Comparison of ENCODE assay signal across 9 mouse cellular contexts in genomic region chrX:37074262-37074892, GRCm38 (mm10). TPM values are rescaled to one million over a fixed set of nuclear protein-coding genes. Genes with fewer than 3 reads are reported as not detected.
DNase-seq lines count a peak whose midpoint lies in the region; ATAC-seq and TF ChIP-seq lines count a peak whose summit lies in the region.
"Had no signal": no experiment of that assay in that cellular context is flagged by ENCODE, and none has a peak within 500 bp of the region (broad histone marks: within the 10 kb centered on the region; RNA-seq: fewer than 3 reads in every experiment).

No protein-coding gene starts in this region.

- H3K4me3 ChIP-seq in liver, adult 2 months (ENCODE audit: insufficient read depth, low read depth, low read length), result no peak overlapping the region
- no peak overlapping the region for H3K4me3 ChIP-seq in liver, embryonic 12.5 days
- H3K4me3 ChIP-seq in bone marrow, adult 2 months (replicated peaks; ENCODE audit: control insufficient read depth, low read depth, low read length), result no peak overlapping the region
- H3K4me3 ChIP-seq in embryonic facial prominence, embryonic 11.5 days (ENCODE audit: low read depth, low read length), result no peak overlapping the region
- no peak overlapping the region for H3K4me3 ChIP-seq in intestine, embryonic 16.5 days (ENCODE audit: low read length)
- H3K4me3 ChIP-seq: lung, embryonic 15.5 days had no signal

- intact Hi-C loops in left cerebral cortex, postnatal 36 days (cut with DNase I), result no loop called here

- 35% methylated on average over 9 of the region's 9 CpGs for WGBS in liver, adult 2 months
- 30% methylated on average over 9 of the region's 9 CpGs for WGBS in liver, embryonic 12.5 days (ENCODE audit: insufficient replicate concordance)
- 36% methylated on average over 9 of the region's 9 CpGs for WGBS in bone marrow, adult 2 months
- 31% methylated on average over 9 of the region's 9 CpGs for WGBS in embryonic facial prominence, embryonic 11.5 days
- 33% methylated on average over 9 of the region's 9 CpGs for WGBS in intestine, embryonic 16.5 days

- no peaks in the 10 kb centered on the region for H3K27me3 ChIP-seq in liver, adult 2 months (ENCODE audit: control insufficient read depth, insufficient read depth, low read length)
- H3K27me3 ChIP-seq in liver, embryonic 12.5 days (replicated peaks), result no peaks in the 10 kb centered on the region
- H3K27me3 ChIP-seq in embryonic facial prominence, embryonic 11.5 days (ENCODE audit: control insufficient read depth, insufficient read depth, low read length), result no peaks in the 10 kb centered on the region
- no peaks in the 10 kb centered on the region for H3K27me3 ChIP-seq in intestine, embryonic 16.5 days (replicated peaks; ENCODE audit: control insufficient read depth, insufficient read depth, low read length)
- no peaks in the 10 kb centered on the region for H3K27me3 ChIP-seq in splenic B cell, adult 2 months (ENCODE audit: control insufficient read depth, insufficient read depth, low read length, poor library complexity, severe bottlenecking)
- H3K27me3 ChIP-seq: lung, embryonic 15.5 days had no signal

- no peak overlapping the region for H3K4me2 ChIP-seq in liver, embryonic 12.5 days
- H3K4me2 ChIP-seq in embryonic facial prominence, embryonic 11.5 days (ENCODE audit: low read depth, low read length), result no peak overlapping the region
- no peak overlapping the region for H3K4me2 ChIP-seq in intestine, embryonic 16.5 days (ENCODE audit: low read depth, low read length)
- H3K4me2 ChIP-seq: lung, embryonic 15.5 days had no signal

- no peaks in the 10 kb centered on the region for H3K79me2 ChIP-seq in liver, adult 2 months (ENCODE audit: control insufficient read depth, insufficient read depth, low read length)

- peak; percentile 12 for DNase-seq in liver, adult 2 months (ENCODE audit: extremely low read depth, low read depth, low spot score)
- peak; percentile 76 for DNase-seq in embryonic facial prominence, embryonic 11.5 days (ENCODE audit: low spot score)
- peak; percentile 31 to 47 for DNase-seq in left cerebral cortex, postnatal 36 days (ENCODE audit: low spot score in 2 of 2)
- peak; percentile 80 for DNase-seq in naive thymus-derived CD4-positive, alpha-beta T cell, adult 2 months (ENCODE audit: low read depth)
- DNase-seq in splenic B cell, adult 2 months (ENCODE audit: low read depth, low spot score), result peak; percentile 72

- no peak for TF ChIP-seq POLR2A in liver, adult 2 months (IDR thresholded peaks at IDR 0.05; ENCODE audit: extremely low read depth, insufficient read depth, low read length)
- no peak for TF ChIP-seq POLR2A in bone marrow, adult 2 months (IDR thresholded peaks at IDR 0.05; ENCODE audit: borderline replicate concordance, control insufficient read depth, low read depth, low read length)

- no peaks in the 10 kb centered on the region for H3K9me3 ChIP-seq in liver, embryonic 12.5 days (replicated peaks)
- H3K9me3 ChIP-seq in embryonic facial prominence, embryonic 11.5 days (replicated peaks; ENCODE audit: control insufficient read depth, low read length), result no peaks in the 10 kb centered on the region
- H3K9me3 ChIP-seq in intestine, embryonic 16.5 days (ENCODE audit: control insufficient read depth, low read length), result no peaks in the 10 kb centered on the region
- H3K9me3 ChIP-seq: lung, embryonic 15.5 days had no signal

- H3K36me3 ChIP-seq in liver, adult 2 months (ENCODE audit: control insufficient read depth, insufficient read depth, low read length), result no peaks in the 10 kb centered on the region
- H3K36me3 ChIP-seq in liver, embryonic 12.5 days, result no peaks in the 10 kb centered on the region
- no peaks in the 10 kb centered on the region for H3K36me3 ChIP-seq in embryonic facial prominence, embryonic 11.5 days (replicated peaks; ENCODE audit: control insufficient read depth, insufficient read depth, low read depth, low read length)
- H3K36me3 ChIP-seq in intestine, embryonic 16.5 days (ENCODE audit: control insufficient read depth, insufficient read depth, low read length), result no peaks in the 10 kb centered on the region
- no peaks in the 10 kb centered on the region for H3K36me3 ChIP-seq in splenic B cell, adult 2 months (ENCODE audit: control insufficient read depth, insufficient read depth, low read length, poor library complexity, severe bottlenecking)
- H3K36me3 ChIP-seq: lung, embryonic 15.5 days had no signal

- H3K4me1 ChIP-seq in liver, adult 2 months (ENCODE audit: control insufficient read depth, insufficient read depth, low read length), result no peaks in the 10 kb centered on the region
- H3K4me1 ChIP-seq in liver, embryonic 12.5 days, result no peaks in the 10 kb centered on the region
- H3K4me1 ChIP-seq in bone marrow, adult 2 months (ENCODE audit: control insufficient read depth, insufficient read depth, low read length), result no peaks in the 10 kb centered on the region
- no peaks in the 10 kb centered on the region for H3K4me1 ChIP-seq in embryonic facial prominence, embryonic 11.5 days (ENCODE audit: control insufficient read depth, insufficient read depth, low read length)
- H3K4me1 ChIP-seq in intestine, embryonic 16.5 days (ENCODE audit: control insufficient read depth, insufficient read depth, low read length), result no peaks in the 10 kb centered on the region
- H3K4me1 ChIP-seq: lung, embryonic 15.5 days had no signal

- H3K9ac ChIP-seq in liver, adult 2 months (ENCODE audit: low read depth, low read length), result no peak overlapping the region
- no peak overlapping the region for H3K9ac ChIP-seq in liver, embryonic 12.5 days
- H3K9ac ChIP-seq in embryonic facial prominence, embryonic 11.5 days (replicated peaks; ENCODE audit: low read length), result no peak overlapping the region
- no peak overlapping the region for H3K9ac ChIP-seq in intestine, embryonic 16.5 days (ENCODE audit: low read depth, low read length)
- H3K9ac ChIP-seq: lung, embryonic 15.5 days had no signal

- peak; percentile 72 for TF ChIP-seq CTCF in liver, adult 2 months (IDR thresholded peaks at IDR 0.05; ENCODE audit: low read depth, low read length)
- peak; percentile 74 for TF ChIP-seq CTCF in bone marrow, adult 2 months (IDR thresholded peaks at IDR 0.05; ENCODE audit: control insufficient read depth, insufficient read depth, low read length)

- no peak for ATAC-seq in liver, embryonic 12.5 days
- no peak for ATAC-seq in embryonic facial prominence, embryonic 11.5 days (replicated peaks; ENCODE audit: insufficient number of reproducible peaks, low FRiP score, low TSS enrichment, low read depth)
- ATAC-seq in intestine, embryonic 16.5 days, result 0 out of 2 replicates have a peak, but pooled peaks have one; percentile 18

- H3K27ac ChIP-seq in liver, adult 2 months (replicated peaks; ENCODE audit: insufficient read depth, low read depth, low read length), result no peak overlapping the region
- H3K27ac ChIP-seq in liver, embryonic 12.5 days, result no peak overlapping the region
- H3K27ac ChIP-seq in bone marrow, adult 2 months (ENCODE audit: control insufficient read depth, insufficient read depth, low read depth, low read length, poor library complexity), result no peak overlapping the region
- H3K27ac ChIP-seq in embryonic facial prominence, embryonic 11.5 days (replicated peaks; ENCODE audit: low read depth, low read length), result no peak overlapping the region
- H3K27ac ChIP-seq in intestine, embryonic 16.5 days (ENCODE audit: low read length), result no peak overlapping the region
- H3K27ac ChIP-seq: lung, embryonic 15.5 days had no signal

RNA-seq across cellular contexts. Expression of gene Rpl39, which starts 10.8 kb away (rescaled TPM):
- total RNA-seq in liver, adult 2 months (2014; rRNA removed), result 175 and 207 TPM in 2 replicates
- 35.1 and 37.0 TPM in 2 replicates for polyA plus RNA-seq in liver, adult 2 months (2012; rRNA removed)
- polyA plus RNA-seq in liver, embryonic 12.5 days (2016; fragmentation: Nextera tagmentation; extraction: Ambion mirVana), result 526 and 538 TPM in 2 replicates
- polyA plus RNA-seq in bone marrow, adult 2 months (2011; ENCODE audit: insufficient read depth, insufficient read length, low replicate concordance, missing spikeins), result 407 and 550 TPM in 2 replicates
- polyA plus RNA-seq in embryonic facial prominence, embryonic 11.5 days (2014; fragmentation: Nextera tagmentation; extraction: Ambion mirVana), result 502 and 510 TPM in 2 replicates
- polyA plus RNA-seq in intestine, embryonic 16.5 days (2015; fragmentation: Nextera tagmentation; extraction: Ambion mirVana), result 429 and 442 TPM in 2 replicates
- total RNA-seq in left cerebral cortex, postnatal 36 days (2021), result 100 to 1,000 TPM; 236 to 243 TPM

RNA-seq across cellular contexts. Expression of gene Sowahd, which starts 25.7 kb away (rescaled TPM):
- not detected in 2 replicates for total RNA-seq in liver, adult 2 months (2014; rRNA removed)
- not detected in 2 replicates for polyA plus RNA-seq in liver, adult 2 months (2012; rRNA removed)
- polyA plus RNA-seq in liver, embryonic 12.5 days (2016; fragmentation: Nextera tagmentation; extraction: Ambion mirVana), result 0.11 and 0.25 TPM in 2 replicates
- polyA plus RNA-seq in bone marrow, adult 2 months (2011; ENCODE audit: insufficient read depth, insufficient read length, low replicate concordance, missing spikeins), result not detected in 2 replicates
- not detected in 2 replicates for polyA plus RNA-seq in embryonic facial prominence, embryonic 11.5 days (2014; fragmentation: Nextera tagmentation; extraction: Ambion mirVana)
- 0.11 TPM in 2 replicates for polyA plus RNA-seq in intestine, embryonic 16.5 days (2015; fragmentation: Nextera tagmentation; extraction: Ambion mirVana)
- total RNA-seq in left cerebral cortex, postnatal 36 days (2021), result not detected
- polyA plus RNA-seq: lung, embryonic 15.5 days had no signal

RNA-seq across cellular contexts. Expression of gene Upf3b, which starts 35.7 kb away (rescaled TPM):
- total RNA-seq in liver, adult 2 months (2014; rRNA removed), result 4.6 and 5.7 TPM in 2 replicates
- 1.4 and 2.2 TPM in 2 replicates for polyA plus RNA-seq in liver, adult 2 months (2012; rRNA removed)
- polyA plus RNA-seq in liver, embryonic 12.5 days (2016; fragmentation: Nextera tagmentation; extraction: Ambion mirVana), result 14.2 and 15.6 TPM in 2 replicates
- polyA plus RNA-seq in bone marrow, adult 2 months (2011; ENCODE audit: insufficient read depth, insufficient read length, low replicate concordance, missing spikeins), result 40.7 and 43.2 TPM in 2 replicates
- polyA plus RNA-seq in embryonic facial prominence, embryonic 11.5 days (2014; fragmentation: Nextera tagmentation; extraction: Ambion mirVana), result 18.5 and 18.9 TPM in 2 replicates
- polyA plus RNA-seq in intestine, embryonic 16.5 days (2015; fragmentation: Nextera tagmentation; extraction: Ambion mirVana), result 12.1 and 14.2 TPM in 2 replicates
- total RNA-seq in left cerebral cortex, postnatal 36 days (2021), result 10 to 100 TPM; 12.8 to 21.5 TPM

RNA-seq across cellular contexts. Expression of gene Nkap, which starts 52.2 kb away (rescaled TPM):
- 4.3 and 5.0 TPM in 2 replicates for total RNA-seq in liver, adult 2 months (2014; rRNA removed)
- polyA plus RNA-seq in liver, adult 2 months (2012; rRNA removed), result 0.97 and 1.1 TPM in 2 replicates
- 10.6 and 11.5 TPM in 2 replicates for polyA plus RNA-seq in liver, embryonic 12.5 days (2016; fragmentation: Nextera tagmentation; extraction: Ambion mirVana)
- polyA plus RNA-seq in bone marrow, adult 2 months (2011; ENCODE audit: insufficient read depth, insufficient read length, low replicate concordance, missing spikeins), result 4.0 and 9.2 TPM in 2 replicates
- polyA plus RNA-seq in embryonic facial prominence, embryonic 11.5 days (2014; fragmentation: Nextera tagmentation; extraction: Ambion mirVana), result 14.9 and 19.7 TPM in 2 replicates
- 10.8 and 10.9 TPM in 2 replicates for polyA plus RNA-seq in intestine, embryonic 16.5 days (2015; fragmentation: Nextera tagmentation; extraction: Ambion mirVana)
- total RNA-seq in left cerebral cortex, postnatal 36 days (2021), result 10 to 100 TPM; 11.3 to 14.1 TPM

Comparison
In these comparisons a context has a peak if more than half of its experiments do, and no peak if none do; other contexts are left out.
1. RNA of gene Rpl39, which starts 10.8 kb away (polyA plus RNA-seq): 407 to 550 TPM in bone marrow, adult 2 months, 526 to 538 TPM in liver, embryonic 12.5 days, 502 to 510 TPM in embryonic facial prominence, embryonic 11.5 days and 429 to 442 TPM in intestine, embryonic 16.5 days; 35.1 to 37.0 TPM in liver, adult 2 months; every median in the first group is over 10 times any median in the second.
2. DNase-seq: peak in every context shown above with its lines; median percentile 80 in naive thymus-derived CD4-positive, alpha-beta T cell, adult 2 months; 76 in embryonic facial prominence, embryonic 11.5 days; 72 in splenic B cell, adult 2 months; 39 in left cerebral cortex, postnatal 36 days; 12 in liver, adult 2 months.